Mouse (Mus musculus) lung, embryonic 14.5 days (tissue): ENCODE measurements around the gene Hspb2. TPM values are rescaled to one million over a fixed set of nuclear protein-coding genes. Genes with fewer than 3 reads are reported as not detected.

Source experiments
- ATAC-seq: fragments of 200-750 bp; cut with Nextera tagmentation; 2 replicates; pipeline ENCODE4 v1.8.0; 2017; ENCODE audit warnings: mild to moderate bottlenecking, moderate TSS enrichment, moderate library complexity; ENCODE audit not compliant: insufficient read depth
- DNase-seq: peaks from one replicate; pipeline ENCODE4 v3.0.0-alpha.2; 2015
- H3K27ac ChIP-seq: fragments of 300-500 bp; sonication (generic); 2 replicates; pipeline ENCODE4 v1.5.1; 2014; ENCODE audit warnings: low read depth, mild to moderate bottlenecking, moderate library complexity
- H3K27me3 ChIP-seq: fragments of 300-500 bp; sonication (generic); 2 replicates; pipeline ENCODE4 v1.6.1; 2014; ENCODE audit warnings: low read length, control low read depth; ENCODE audit not compliant: insufficient read depth
- H3K36me3 ChIP-seq: fragments of 300-500 bp; sonication (generic); 2 replicates; pipeline ENCODE4 v1.6.1; 2014; ENCODE audit warnings: control low read depth; ENCODE audit not compliant: insufficient read depth
- H3K4me1 ChIP-seq: fragments of 300-500 bp; sonication (generic); 2 replicates; pipeline ENCODE4 v1.6.1; 2014; ENCODE audit warnings: antibody characterized with exemption, control low read depth; ENCODE audit not compliant: insufficient read depth
- H3K4me2 ChIP-seq: fragments of 300-500 bp; sonication (generic); 2 replicates; pipeline ENCODE4 v1.6.1; 2014; ENCODE audit warnings: mild to moderate bottlenecking
- H3K4me3 ChIP-seq: fragments of 300-500 bp; sonication (generic); 2 replicates; pipeline ENCODE4 v1.5.1; 2014; ENCODE audit warnings: low read depth, low read length
- H3K9ac ChIP-seq: fragments of 300-500 bp; sonication (generic); 2 replicates; pipeline ENCODE4 v1.6.1; 2014
- H3K9me3 ChIP-seq: fragments of 300-500 bp; sonication (generic); 2 replicates; pipeline ENCODE4 v1.6.1; 2016; ENCODE audit warnings: low read depth, low read length, control low read depth
- CTCF ChIP-seq: IDR thresholded peaks from 2 replicates; pipeline ENCODE4 v1.5.1; 2016; ENCODE audit warnings: antibody characterized with exemption, low read depth
- WGBS: fragments of 180-500 bp; shearing (Covaris S2); extraction: QIAGEN DNeasy Blood & Tissue Kit; methylation state at CpG from one replicate; pipeline ENCODE4 v1.1.7; 2014; 5-methylcytosine and 5-hydroxymethylcytosine counted together
- polyA plus RNA-seq: library from polyadenylated mRNA; unstranded; fragments of >200 nt; fragmentation: Nextera tagmentation; extraction: Ambion mirVana; gene quantifications from 2 replicates; pipeline ENCODE4 v1.2.1, GENCODE M21; 2014

Gene Hspb2
- polyA plus RNA-seq, 1 experiment from 2014 or later, result 3.4 TPM

DNA sequence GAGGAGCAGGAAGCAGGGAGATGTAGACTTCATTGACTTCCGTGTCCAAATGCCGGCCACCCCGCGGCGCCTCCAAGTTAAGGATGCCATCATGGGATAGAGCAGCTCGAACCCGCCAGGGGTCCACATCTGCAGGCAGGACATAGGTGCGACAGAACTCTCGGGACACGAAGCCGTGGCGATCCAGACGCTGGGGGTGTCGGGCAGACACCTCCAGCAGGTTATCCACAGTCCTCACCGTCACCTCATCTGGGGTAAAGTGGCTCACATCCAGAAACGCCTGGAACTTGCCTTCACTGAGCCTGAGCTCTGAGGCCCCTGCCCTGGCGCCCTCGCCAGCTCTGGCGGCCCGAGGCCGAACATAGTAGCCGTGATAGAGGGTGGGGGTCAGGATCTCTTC, 831 bp downstream of the Hspb2 start, which contains the start of gene Cryab:
Gene Cryab, plus strand, starts transcription at position 3 of the 400 bp plus-strand sequence.
- WGBS, result 56% methylated on average over 22 of the region's 22 CpGs
- no peaks in the 10 kb centered on the region for H3K9me3 ChIP-seq
- no peaks in the 10 kb centered on the region; the same call in 1 of the 2 replicates for H3K27me3 ChIP-seq
- peak within 1 kb of the TSS; percentile 9; the same call in 1 of the 2 replicates for H3K4me3 ChIP-seq
- ATAC-seq (no peak), DNase-seq (no peak)
- H3K9ac ChIP-seq, result peak within 1 kb of the TSS; percentile 44
- H3K4me1 ChIP-seq, result peaks cover 15% of the 10 kb centered on the region
- peak within 1 kb of the TSS; percentile 83 for H3K27ac ChIP-seq
- H3K36me3 ChIP-seq, result no peaks in the 10 kb centered on the region
- peak within 1 kb of the TSS; percentile 41; the same call in 1 of the 2 replicates for H3K4me2 ChIP-seq
- no peak for TF ChIP-seq CTCF

DNA sequence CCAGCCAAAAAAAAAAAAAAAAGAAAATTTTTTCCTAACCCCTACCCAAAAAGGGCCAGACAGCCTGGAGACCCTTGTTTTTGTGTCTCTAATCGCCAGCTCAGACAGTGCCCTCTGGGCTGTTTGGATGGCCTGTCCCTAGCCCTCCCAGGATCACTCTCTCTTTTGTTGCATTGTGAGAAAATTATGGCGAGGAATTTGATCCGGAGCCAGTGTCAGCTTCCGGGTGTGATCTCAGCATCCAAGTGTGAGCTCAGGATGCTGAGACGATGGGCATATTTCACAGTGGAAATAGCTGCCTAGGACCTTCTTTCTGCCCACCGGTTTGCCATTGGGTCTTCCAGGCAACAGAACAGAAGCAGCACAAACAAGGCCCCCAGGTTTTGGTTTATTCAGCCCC, 1.4 kb downstream of the Hspb2 start:
- 81% methylated on average over 6 of the region's 6 CpGs for WGBS
- Histone ChIP-seq H3K4me3 (no peak overlapping the region), H3K27me3 (no peaks in the 10 kb centered on the region; the same call in 1 of the 2 replicates), H3K9me3 (no peaks in the 10 kb centered on the region), H3K4me1 (peaks cover 19% of the 10 kb centered on the region), H3K36me3 (no peaks in the 10 kb centered on the region), H3K9ac (no peak overlapping the region), H3K27ac (no peak overlapping the region), H3K4me2 (peak overlapping the region; percentile 41; the same call in 1 of the 2 replicates)
- DNase-seq, result no peak
- ATAC-seq, result no peak
- TF ChIP-seq CTCF, result no peak

DNA sequence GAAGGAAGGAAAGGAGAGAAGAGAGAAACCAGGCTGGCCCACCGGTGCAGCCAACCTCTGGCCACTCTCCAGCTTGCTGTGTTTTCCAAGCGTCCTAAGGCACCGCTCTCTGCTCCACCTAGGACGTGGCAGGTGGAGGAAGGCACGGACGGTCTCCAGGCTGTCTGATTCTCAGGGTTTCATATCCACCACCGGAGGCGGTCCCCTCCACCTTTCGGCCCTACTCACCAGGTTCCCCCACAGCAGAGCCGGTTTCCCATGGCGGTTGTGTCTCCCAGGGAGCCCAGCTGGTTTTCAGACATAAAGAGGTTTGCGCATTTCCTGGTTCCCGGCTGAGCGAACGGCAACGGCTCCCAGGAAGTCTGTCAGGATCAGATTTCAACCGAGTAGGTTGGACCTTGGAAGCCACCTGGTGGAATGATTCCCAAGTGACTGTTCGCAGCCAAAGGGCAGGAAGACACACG, 5.9 kb downstream of the Hspb2 start, which contains the start of gene 2310030G06Rik:
Gene 2310030G06Rik, minus strand, starts transcription at position 323 of the 464 bp plus-strand sequence.
- Histone ChIP-seq H3K36me3 (no peaks in the 10 kb centered on the region), H3K4me3 (peak within 1 kb of the TSS; percentile 45), H3K9me3 (no peaks in the 10 kb centered on the region), H3K27me3 (no peaks in the 10 kb centered on the region; the same call in 1 of the 2 replicates), H3K4me2 (peak within 1 kb of the TSS; percentile 66), H3K4me1 (0 out of 2 replicates have a peak, but pooled peaks cover 6% of the 10 kb centered on the region), H3K27ac (peak within 1 kb of the TSS; percentile 89), H3K9ac (peak within 1 kb of the TSS; percentile 59)
- TF ChIP-seq CTCF, result peak; percentile 41
- peak; percentile 79 for DNase-seq
- ATAC-seq, result peak; percentile 83
- WGBS, result under 1% methylated on average over 19 of the region's 19 CpGs

DNA sequence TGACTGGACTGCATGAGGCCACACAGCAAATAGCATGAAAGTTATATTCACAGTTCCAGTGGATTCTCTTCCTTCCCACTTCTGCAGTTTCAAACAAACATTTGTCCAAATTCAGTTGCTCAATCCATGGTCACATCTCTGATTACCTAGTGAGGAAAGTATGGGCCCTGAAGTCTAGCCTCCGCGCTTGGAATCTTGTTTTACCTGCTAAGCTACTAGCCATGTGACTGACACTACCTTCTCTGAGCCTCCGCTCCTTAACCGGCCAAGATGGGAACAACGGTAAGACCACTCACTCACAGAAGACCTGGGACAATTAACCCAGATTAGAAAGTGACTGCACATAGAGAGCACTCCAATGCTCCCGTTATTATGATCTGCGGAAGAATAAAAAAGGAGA, 6.3 kb downstream of the Hspb2 start:
- Histone ChIP-seq H3K9me3 (no peaks in the 10 kb centered on the region), H3K4me1 (0 out of 2 replicates have a peak, but pooled peaks cover 6% of the 10 kb centered on the region), H3K4me2 (peak overlapping the region; percentile 66), H3K9ac (peak overlapping the region; percentile 59), H3K27me3 (no peaks in the 10 kb centered on the region), H3K27ac (peak overlapping the region; percentile 89), H3K4me3 (peak overlapping the region; percentile 45), H3K36me3 (no peaks in the 10 kb centered on the region)
- WGBS, result 16% methylated on average over 7 of the region's 7 CpGs
- DNase-seq (peak; percentile 66), ATAC-seq (peak; percentile 72)
- TF ChIP-seq CTCF, result no peak

DNA sequence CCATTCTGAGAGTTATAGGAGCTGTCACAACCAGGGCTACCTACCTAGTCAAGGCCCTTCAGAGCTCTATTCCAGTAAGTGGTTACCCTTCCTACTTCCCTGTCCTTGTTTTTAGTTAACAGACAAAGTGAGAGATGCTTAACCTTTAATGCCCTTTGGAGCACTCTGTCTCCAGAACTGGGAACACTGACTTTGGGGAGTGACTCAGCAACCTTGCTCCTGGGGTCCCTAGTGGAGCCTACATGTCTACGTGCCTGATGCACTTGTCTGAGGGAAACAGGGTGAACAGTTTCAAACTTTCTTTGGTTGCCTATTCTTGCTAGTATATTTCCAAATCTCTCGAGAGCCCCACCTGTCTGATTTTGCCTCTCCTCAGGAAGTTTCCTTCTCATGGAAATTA, 9.4 kb downstream of the Hspb2 start:
- ATAC-seq (no peak), DNase-seq (no peak)
- TF ChIP-seq CTCF, result no peak
- no peak overlapping the region for H3K9ac ChIP-seq
- H3K4me2 ChIP-seq, result no peak overlapping the region
- 71% methylated on average over 2 of the region's 2 CpGs for WGBS
- H3K36me3 ChIP-seq, result no peaks in the 10 kb centered on the region
- no peaks in the 10 kb centered on the region for H3K9me3 ChIP-seq
- no peak overlapping the region for H3K27ac ChIP-seq
- H3K4me1 ChIP-seq, result peaks cover 6% of the 10 kb centered on the region; the same call in 1 of the 2 replicates
- no peak overlapping the region for H3K4me3 ChIP-seq
- H3K27me3 ChIP-seq, result no peaks in the 10 kb centered on the region

DNA sequence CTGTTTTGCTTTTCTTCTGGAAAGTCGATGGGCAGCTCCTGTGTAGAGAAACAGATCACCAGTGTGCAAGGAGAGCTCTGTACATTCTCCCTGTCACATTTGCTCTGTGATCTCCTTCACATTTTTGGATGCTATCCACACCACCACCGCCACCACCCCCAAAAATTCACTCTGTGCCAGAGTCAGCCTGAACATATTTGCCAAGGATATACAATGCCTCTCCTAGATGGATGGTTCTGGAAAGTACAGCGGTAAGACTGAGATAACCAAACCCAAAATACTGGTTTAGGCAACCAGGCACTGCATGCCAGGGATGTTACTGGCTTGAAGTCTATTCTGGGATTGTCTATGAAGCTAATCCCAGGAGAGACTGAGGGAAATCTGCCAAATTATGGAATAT, 9.9 kb downstream of the Hspb2 start:
- no peak for DNase-seq
- Histone ChIP-seq H3K4me2 (no peak overlapping the region), H3K27me3 (no peaks in the 10 kb centered on the region), H3K4me1 (peaks cover 6% of the 10 kb centered on the region; the same call in 1 of the 2 replicates), H3K4me3 (no peak overlapping the region), H3K9ac (no peak overlapping the region), H3K36me3 (no peaks in the 10 kb centered on the region), H3K27ac (no peak overlapping the region), H3K9me3 (no peaks in the 10 kb centered on the region)
- TF ChIP-seq CTCF, result no peak
- ATAC-seq, result no peak
- 75% methylated on average over 3 of the region's 3 CpGs for whole genome bisulfite sequencing

DNA sequence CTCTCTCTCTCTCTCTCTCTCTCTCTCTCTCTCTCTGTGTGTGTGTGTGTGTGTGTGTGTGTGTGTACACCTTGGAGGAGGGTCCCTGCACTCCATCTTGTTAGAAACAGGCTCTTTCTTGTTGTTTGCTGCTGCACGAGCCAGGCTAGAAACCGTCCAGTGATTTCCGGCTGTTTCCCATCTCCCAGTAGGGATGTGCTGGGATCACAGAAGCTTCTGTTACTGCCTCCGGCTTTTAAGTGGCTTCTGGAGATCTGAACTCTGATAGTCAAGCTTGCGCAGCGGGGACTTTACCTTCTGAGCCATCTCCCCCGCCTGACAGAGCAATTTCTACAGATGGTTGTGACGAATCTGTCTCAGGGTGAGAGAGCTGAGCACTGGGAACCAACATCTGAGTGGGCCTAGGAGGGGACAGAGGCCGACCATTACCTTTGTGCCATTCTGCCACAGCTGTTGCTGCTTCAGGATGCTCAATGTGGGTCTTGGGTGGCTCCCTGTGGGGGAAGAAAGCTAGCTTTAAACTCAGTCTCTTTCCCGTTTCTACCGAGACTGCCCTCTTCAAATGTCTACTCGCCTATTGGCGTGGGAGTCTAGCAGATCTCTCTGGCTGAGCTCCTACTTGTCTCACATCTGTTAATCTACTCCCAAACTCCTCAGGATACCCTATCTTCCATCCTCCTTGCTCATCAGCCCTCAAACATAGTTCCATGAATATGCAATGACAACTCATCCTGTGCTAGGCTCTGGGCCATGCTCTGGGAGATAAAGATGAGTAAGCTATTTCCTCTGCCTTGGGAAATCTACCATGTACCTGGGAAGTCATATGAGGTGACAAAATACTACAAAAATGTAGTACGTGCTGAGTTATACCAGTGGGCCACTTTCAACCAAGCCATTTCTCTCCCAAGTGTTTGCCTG, 11.0 kb downstream of the Hspb2 start:
- H3K27ac ChIP-seq, result no peak overlapping the region
- no peak overlapping the region for H3K9ac ChIP-seq
- H3K9me3 ChIP-seq, result no peaks in the 10 kb centered on the region
- WGBS, result 83% methylated on average over 14 of the region's 14 CpGs
- no peak for TF ChIP-seq CTCF
- no peak overlapping the region for H3K4me2 ChIP-seq
- ATAC-seq (no peak), DNase-seq (no peak)
- peaks cover 5% of the 10 kb centered on the region; the same call in 1 of the 2 replicates for H3K4me1 ChIP-seq
- H3K27me3 ChIP-seq, result no peaks in the 10 kb centered on the region
- H3K4me3 ChIP-seq, result no peak overlapping the region
- H3K36me3 ChIP-seq, result no peaks in the 10 kb centered on the region
